Mouse (Mus musculus): ENCODE data around the gene Ntn1. TPM values are rescaled to one million over a fixed set of nuclear protein-coding genes. Genes with fewer than 3 reads are reported as not detected.

Gene Ntn1
- total RNA-seq, 2 experiments from 2014 or later, result 6.2 to 7.3 TPM

GRCm38 (mm10) chr11:68330398-68331116, 70.1 kb downstream of the Ntn1 start:
- DNase-seq, result no peak

GRCm38 (mm10) chr11:68324863-68325262, 75.8 kb downstream of the Ntn1 start:
- DNase-seq, result no peak

GRCm38 (mm10) chr11:68321417-68321816, 79.2 kb downstream of the Ntn1 start:
- no peak for DNase-seq

- no peak for DNase-seq
These were observed 85.0 kb downstream of the Ntn1 start for GRCm38 (mm10) chr11:68315551-68316130.

GRCm38 (mm10) chr11:68313861-68314260, 86.8 kb downstream of the Ntn1 start:
- DNase-seq, result no peak

GRCm38 (mm10) chr11:68313065-68313464, 87.6 kb downstream of the Ntn1 start:
- DNase-seq, result no peak

- no peak for DNase-seq
These were observed 91.6 kb downstream of the Ntn1 start for GRCm38 (mm10) chr11:68308911-68309580.

GRCm38 (mm10) chr11:68305997-68306396, 94.6 kb downstream of the Ntn1 start:
- no peak for DNase-seq

GRCm38 (mm10) chr11:68302323-68302722, 98.3 kb downstream of the Ntn1 start:
- DNase-seq, result no peak

GRCm38 (mm10) chr11:68301660-68302059, 99.0 kb downstream of the Ntn1 start:
- no peak for DNase-seq

- DNase-seq, result no peak
These were observed 105.1 kb downstream of the Ntn1 start for GRCm38 (mm10) chr11:68295474-68295873.

GRCm38 (mm10) chr11:68290631-68291030, 110.0 kb downstream of the Ntn1 start:
- no peak for DNase-seq

GRCm38 (mm10) chr11:68287331-68287730, 113.3 kb downstream of the Ntn1 start:
- DNase-seq, result no peak

- DNase-seq, result no peak
These were observed 114.3 kb downstream of the Ntn1 start for GRCm38 (mm10) chr11:68286142-68286808.

GRCm38 (mm10) chr11:68285754-68286141, 114.9 kb downstream of the Ntn1 start:
- no peak for DNase-seq

GRCm38 (mm10) chr11:68280001-68280510, 120.6 kb downstream of the Ntn1 start:
- DNase-seq, result no peak

GRCm38 (mm10) chr11:68276945-68277344, 123.7 kb downstream of the Ntn1 start:
- DNase-seq, result no peak

GRCm38 (mm10) chr11:68274331-68274811, 126.3 kb downstream of the Ntn1 start:
- DNase-seq, result no peak

- no peak for DNase-seq
These were observed 126.8 kb downstream of the Ntn1 start for GRCm38 (mm10) chr11:68273855-68274254.

- DNase-seq, result no peak
These were observed 129.7 kb downstream of the Ntn1 start for GRCm38 (mm10) chr11:68270730-68271467.

GRCm38 (mm10) chr11:68264276-68264675, 136.3 kb downstream of the Ntn1 start:
- DNase-seq, result no peak

GRCm38 (mm10) chr11:68263100-68263499, 137.5 kb downstream of the Ntn1 start:
- DNase-seq, result no peak

Measured in layer of hippocampus, postnatal 36 days (tissue).